Comparison of ENCODE assay signal across 13 mouse cellular contexts in genomic region chr7:49525348-49526100, GRCm38 (mm10).
A peak's percentile ranks its signal among the peaks of the same experiment; 100 is the strongest.
DNase-seq lines count a peak whose midpoint lies in the region; ATAC-seq and TF ChIP-seq lines count a peak whose summit lies in the region.
"Had no signal": no experiment of that assay in that cellular context is flagged by ENCODE, and none has a peak within 500 bp of the region (broad histone marks: within the 10 kb centered on the region; RNA-seq: fewer than 3 reads in every experiment).

No protein-coding gene starts in this region.

- no peak for DNase-seq in lung, embryonic 14.5 days
- DNase-seq in lung, adult 18-20 months, result no peak
- DNase-seq in urinary bladder, postnatal 4 days (ENCODE audit: low spot score in 2 of 2), result no peak
- DNase-seq: embryo, embryonic 11 days; heart, adult 18-20 months; liver, embryonic 13.5 days; right cerebral cortex, postnatal 25 days; thymus, adult 2 months had no signal

- ATAC-seq in hindbrain, embryonic 16.5 days, result 0 out of 2 replicates have a peak, but pooled peaks have one; percentile 19
- no peak for ATAC-seq in hindbrain, embryonic 13.5 days (ENCODE audit: low FRiP score)
- ATAC-seq in lung, embryonic 14.5 days (ENCODE audit: insufficient read depth), result no peak
- peak; percentile 32 for ATAC-seq in inflammation-experienced regulatory T-cells, adult 6 months

- TF ChIP-seq CTCF in lung, embryonic 14.5 days (IDR thresholded peaks at IDR 0.05; ENCODE audit: low read depth), result no peak
- TF ChIP-seq CTCF in cortical plate, adult 2 months (IDR thresholded peaks at IDR 0.05; ENCODE audit: extremely low read depth, insufficient read depth, low read length), result no peak

- peaks cover 30% of the 10 kb centered on the region for H3K4me1 ChIP-seq in hindbrain, embryonic 16.5 days (ENCODE audit: control insufficient read depth, insufficient read depth, low read depth, low read length)
- peaks cover 53% of the 10 kb centered on the region for H3K4me1 ChIP-seq in hindbrain, embryonic 13.5 days (replicated peaks)
- peaks cover 41% of the 10 kb centered on the region for H3K4me1 ChIP-seq in lung, embryonic 14.5 days (ENCODE audit: insufficient read depth)
- H3K4me1 ChIP-seq in cortical plate, adult 2 months (ENCODE audit: control insufficient read depth, insufficient read depth, low read length), result peaks cover 9% of the 10 kb centered on the region

- H3K9ac ChIP-seq in hindbrain, embryonic 16.5 days (ENCODE audit: low read depth, low read length), result no peak overlapping the region
- no peak overlapping the region for H3K9ac ChIP-seq in hindbrain, embryonic 13.5 days
- H3K9ac ChIP-seq in lung, embryonic 14.5 days, result no peak overlapping the region
- H3K9ac ChIP-seq: liver, embryonic 13.5 days; neural tube, embryonic 12.5 days had no signal

- TF ChIP-seq POLR2A in cortical plate, adult 2 months (IDR thresholded peaks at IDR 0.05; ENCODE audit: extremely low read depth, insufficient read depth, low read length), result no peak

- H3K27ac ChIP-seq in hindbrain, embryonic 16.5 days (ENCODE audit: low read depth, low read length), result peak overlapping the region; percentile 12; the same call in 1 of the 2 replicates
- H3K27ac ChIP-seq in hindbrain, embryonic 13.5 days, result no peak overlapping the region
- no peak overlapping the region for H3K27ac ChIP-seq in lung, embryonic 14.5 days (ENCODE audit: low read depth)
- peak overlapping the region; percentile 18; the same call in 1 of the 2 replicates for H3K27ac ChIP-seq in cortical plate, adult 2 months (ENCODE audit: insufficient read depth, low read length)
- H3K27ac ChIP-seq: liver, embryonic 13.5 days; neural tube, embryonic 12.5 days had no signal

- 56% methylated on average over 11 of the region's 11 CpGs for WGBS in hindbrain, embryonic 16.5 days
- WGBS in hindbrain, embryonic 13.5 days, result 64% methylated on average over 11 of the region's 11 CpGs
- 64% methylated on average over 11 of the region's 11 CpGs for WGBS in lung, embryonic 14.5 days

- H3K4me2 ChIP-seq in hindbrain, embryonic 16.5 days (ENCODE audit: low read length), result no peak overlapping the region
- H3K4me2 ChIP-seq in hindbrain, embryonic 13.5 days, result no peak overlapping the region
- peak overlapping the region; percentile 10; the same call in 1 of the 2 replicates for H3K4me2 ChIP-seq in lung, embryonic 14.5 days
- H3K4me2 ChIP-seq: liver, embryonic 13.5 days; neural tube, embryonic 12.5 days had no signal

- no peak overlapping the region for H3K4me3 ChIP-seq in hindbrain, embryonic 16.5 days (ENCODE audit: low read length)
- no peak overlapping the region for H3K4me3 ChIP-seq in hindbrain, embryonic 13.5 days
- no peak overlapping the region for H3K4me3 ChIP-seq in lung, embryonic 14.5 days (ENCODE audit: low read depth, low read length)
- H3K4me3 ChIP-seq in cortical plate, adult 2 months (ENCODE audit: insufficient read depth, low read length), result no peak overlapping the region
- H3K4me3 ChIP-seq: liver, embryonic 13.5 days; neural tube, embryonic 12.5 days had no signal

- H3K9me3 ChIP-seq in hindbrain, embryonic 16.5 days (ENCODE audit: control insufficient read depth, low read length), result no peaks in the 10 kb centered on the region
- H3K9me3 ChIP-seq in hindbrain, embryonic 13.5 days, result no peaks in the 10 kb centered on the region
- no peaks in the 10 kb centered on the region for H3K9me3 ChIP-seq in lung, embryonic 14.5 days (ENCODE audit: low read depth, low read length)
- H3K9me3 ChIP-seq: liver, embryonic 13.5 days; neural tube, embryonic 12.5 days had no signal

- no peaks in the 10 kb centered on the region for H3K36me3 ChIP-seq in hindbrain, embryonic 16.5 days (ENCODE audit: control insufficient read depth, insufficient read depth, low read length)
- H3K36me3 ChIP-seq in hindbrain, embryonic 13.5 days, result no peaks in the 10 kb centered on the region
- H3K36me3 ChIP-seq in lung, embryonic 14.5 days (ENCODE audit: insufficient read depth), result no peaks in the 10 kb centered on the region
- H3K36me3 ChIP-seq: liver, embryonic 13.5 days; neural tube, embryonic 12.5 days had no signal

- H3K27me3 ChIP-seq in hindbrain, embryonic 16.5 days (replicated peaks; ENCODE audit: control insufficient read depth, insufficient read depth, low read length), result peaks cover under 1% of the 10 kb centered on the region; the same call in 1 of the 2 replicates
- H3K27me3 ChIP-seq in hindbrain, embryonic 13.5 days, result no peaks in the 10 kb centered on the region; the same call in 1 of the 2 replicates
- no peaks in the 10 kb centered on the region for H3K27me3 ChIP-seq in lung, embryonic 14.5 days (ENCODE audit: insufficient read depth, low read length)

Comparison
In these comparisons a context has a peak if more than half of its experiments do, and no peak if none do; other contexts are left out.
1. ATAC-seq: peak in hindbrain, embryonic 16.5 days (single experiment) and inflammation-experienced regulatory T-cells, adult 6 months (single experiment); none in hindbrain, embryonic 13.5 days (single experiment) and lung, embryonic 14.5 days (single experiment).
2. H3K27ac ChIP-seq: peak in hindbrain, embryonic 16.5 days (single experiment) and cortical plate, adult 2 months (single experiment); none in hindbrain, embryonic 13.5 days (single experiment) and lung, embryonic 14.5 days (single experiment).